Mouse (Mus musculus) lung, postnatal 0 days (tissue): Measurements from ENCODE around the gene B9d2. TPM values are rescaled to one million over a fixed set of nuclear protein-coding genes. Genes with fewer than 3 reads are reported as not detected.

Experiments
- ATAC-seq: fragments of 200-750 bp; cut with Nextera tagmentation; 2 replicates; pipeline ENCODE4 v1.8.0; 2017; ENCODE audit warnings: moderate library complexity
- DNase-seq: peaks from one replicate; pipeline ENCODE4 v3.0.0-alpha.2; 2016; ENCODE audit warnings: low spot score
- H3K27ac ChIP-seq: fragments of 300-500 bp; sonication (generic); 2 replicates; pipeline ENCODE4 v1.5.1; 2014; ENCODE audit warnings: antibody characterized with exemption, mild to moderate bottlenecking, low read length, mixed read lengths
- H3K27me3 ChIP-seq: fragments of 300-500 bp; sonication (generic); replicated peaks from 2 replicates; pipeline ENCODE4 v1.6.1; 2014; ENCODE audit warnings: low read length, mixed read lengths; ENCODE audit not compliant: insufficient read depth
- H3K36me3 ChIP-seq: fragments of 300-500 bp; sonication (generic); 2 replicates; pipeline ENCODE4 v1.6.1; 2014; ENCODE audit warnings: low read length, mixed read lengths; ENCODE audit not compliant: insufficient read depth
- H3K4me1 ChIP-seq: fragments of 300-500 bp; sonication (generic); 2 replicates; pipeline ENCODE4 v1.6.1; 2014; ENCODE audit warnings: antibody characterized with exemption, low read depth, low read length, mixed read lengths; ENCODE audit not compliant: insufficient read depth
- H3K4me2 ChIP-seq: fragments of 300-500 bp; sonication (generic); replicated peaks from 2 replicates; pipeline ENCODE4 v1.6.1; 2014; ENCODE audit warnings: low read depth, mild to moderate bottlenecking, low read length, moderate library complexity, mixed read lengths
- H3K4me3 ChIP-seq: fragments of 300-500 bp; sonication (generic); 2 replicates; pipeline ENCODE4 v1.5.1; 2014; ENCODE audit warnings: low read depth, low read length
- H3K9ac ChIP-seq: fragments of 300-500 bp; sonication (generic); replicated peaks from 2 replicates; pipeline ENCODE4 v1.6.1; 2014; ENCODE audit warnings: low read depth, mild to moderate bottlenecking
- H3K9me3 ChIP-seq: fragments of 300-500 bp; sonication (generic); 2 replicates; pipeline ENCODE4 v1.6.1; 2016; ENCODE audit warnings: low read length, mixed read lengths
- CTCF ChIP-seq: IDR thresholded peaks from 2 replicates; pipeline ENCODE4 v1.5.1; 2016; ENCODE audit warnings: antibody characterized with exemption, mild to moderate bottlenecking
- EP300 ChIP-seq: IDR thresholded peaks from 2 replicates; pipeline ENCODE4 v1.6.1; 2016; ENCODE audit warnings: antibody characterized with exemption, mild to moderate bottlenecking, control low read depth
- WGBS: fragments of 180-500 bp; shearing (Covaris S2); extraction: QIAGEN DNeasy Blood & Tissue Kit; methylation state at CpG from one replicate; pipeline ENCODE4 v1.1.7; 2014; 5-methylcytosine and 5-hydroxymethylcytosine counted together
- polyA plus RNA-seq: library from polyadenylated mRNA; unstranded; fragments of >200 nt; fragmentation: Nextera tagmentation; extraction: Ambion mirVana; gene quantifications from 2 replicates; pipeline ENCODE4 v1.2.1, GENCODE M21; 2015

The B9d2 gene
- polyA plus RNA-seq, result 28.6 and 28.8 TPM in 2 replicates

DNA sequence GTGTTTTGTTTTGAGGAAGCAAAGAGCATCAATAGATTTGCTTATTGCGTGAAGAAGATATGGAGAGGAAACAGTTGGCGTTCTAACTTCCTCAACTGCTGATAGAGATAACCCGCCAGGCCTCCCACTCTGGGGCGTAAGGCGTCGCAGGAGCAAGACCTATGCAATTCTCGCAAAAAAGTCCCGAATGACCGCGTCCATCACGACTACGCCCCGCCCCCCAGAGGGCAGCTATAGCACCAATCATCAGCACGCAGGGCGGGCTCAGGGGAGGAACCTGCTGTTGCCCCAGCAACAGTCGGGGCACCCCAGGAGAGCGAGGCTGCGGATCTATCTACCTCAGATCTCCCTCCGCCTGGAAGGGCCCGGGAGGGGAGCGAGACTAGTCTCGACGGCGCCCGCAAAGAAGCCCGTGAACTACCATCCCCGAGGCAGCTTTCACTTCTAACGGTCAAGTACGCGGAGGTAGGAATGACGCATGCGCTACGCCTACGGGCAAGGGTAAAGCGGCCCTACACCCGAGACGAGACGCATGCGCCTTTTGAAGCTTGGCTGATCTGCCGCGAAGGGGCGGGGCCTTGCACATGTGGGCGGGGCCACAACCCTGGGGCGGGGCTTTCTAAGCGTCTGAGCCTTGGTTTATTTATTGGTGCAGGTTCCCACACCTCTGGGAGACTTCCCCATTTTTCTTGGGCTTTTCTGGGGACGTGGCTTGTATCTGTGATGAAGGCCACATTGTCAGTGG is at the start of gene B9d2:
Gene B9d2 (plus strand): TSS at position 267 of the 745 bp plus-strand sequence.
- no peaks in the 10 kb centered on the region for H3K27me3 ChIP-seq
- TF ChIP-seq EP300 (no peak), CTCF (peak; percentile 16)
- WGBS, result under 1% methylated on average over 46 of the region's 46 CpGs
- ATAC-seq (peak; percentile 97), DNase-seq (peak; percentile 98)
- H3K9me3 ChIP-seq, result no peaks in the 10 kb centered on the region
- 0 out of 2 replicates have a peak within 1 kb of the TSS, but pooled peaks have one; percentile 39 for H3K9ac ChIP-seq
- H3K27ac ChIP-seq, result peak within 1 kb of the TSS; percentile 92
- peak within 1 kb of the TSS; percentile 27 for H3K4me2 ChIP-seq
- H3K4me3 ChIP-seq, result peak within 1 kb of the TSS; percentile 63
- peaks cover 21% of the 10 kb centered on the region for H3K4me1 ChIP-seq
- no peaks in the 10 kb centered on the region for H3K36me3 ChIP-seq

DNA sequence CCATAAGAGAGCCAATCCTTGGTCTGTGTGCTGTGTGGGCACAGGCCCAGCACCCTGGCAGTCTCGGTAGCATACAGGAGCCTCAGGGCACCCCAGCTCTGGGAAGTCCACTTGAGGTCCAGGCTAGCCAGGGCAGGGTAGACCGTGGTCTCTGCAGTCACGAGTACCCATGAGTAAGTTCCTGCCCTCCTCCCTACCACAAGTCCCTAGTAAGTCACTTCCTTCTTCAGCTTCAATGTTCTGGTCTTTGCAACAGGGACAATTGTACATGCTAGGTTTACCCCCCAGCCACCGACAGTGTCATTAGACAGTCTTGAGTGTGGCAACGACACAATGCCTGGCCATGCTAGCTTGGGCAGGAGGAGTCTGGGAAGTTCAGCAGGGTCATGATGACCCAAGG is 47.9 kb upstream of the B9d2 start:
- DNase-seq (peak; percentile 51), ATAC-seq (peak; percentile 37)
- WGBS, result 79% methylated on average over 5 of the region's 5 CpGs
- Histone ChIP-seq H3K27ac (no peak overlapping the region), H3K9me3 (no peaks in the 10 kb centered on the region), H3K36me3 (peaks cover 6% of the 10 kb centered on the region), H3K4me1 (peaks cover 6% of the 10 kb centered on the region; the same call in 1 of the 2 replicates), H3K4me2 (no peak overlapping the region), H3K4me3 (no peak overlapping the region), H3K9ac (no peak overlapping the region), H3K27me3 (no peaks in the 10 kb centered on the region)
- no peak for TF ChIP-seq EP300
- no peak for TF ChIP-seq CTCF

DNA sequence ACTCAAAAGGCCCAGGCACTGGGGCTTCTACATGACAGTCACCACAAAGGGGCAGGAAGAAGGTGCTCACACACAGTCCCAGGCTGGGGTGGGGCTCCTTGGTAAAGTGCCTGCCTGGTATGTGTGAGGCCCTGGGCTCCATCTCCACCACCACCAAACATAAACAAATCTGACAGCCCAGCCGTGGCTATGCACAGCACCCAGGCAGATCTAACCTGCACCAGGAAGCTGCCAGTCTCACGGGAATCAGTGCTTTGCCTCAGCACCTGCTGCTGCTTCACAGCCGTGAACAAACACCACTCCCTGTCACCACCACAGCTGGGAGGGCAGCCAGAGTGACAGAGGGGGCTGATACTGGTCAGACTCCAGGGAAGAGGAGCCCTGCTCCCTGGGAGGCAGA is 44.2 kb upstream of the B9d2 start:
- Histone ChIP-seq H3K4me2 (no peak overlapping the region), H3K4me1 (no peaks in the 10 kb centered on the region), H3K9ac (no peak overlapping the region), H3K36me3 (peaks cover 6% of the 10 kb centered on the region), H3K27ac (no peak overlapping the region), H3K9me3 (no peaks in the 10 kb centered on the region), H3K4me3 (no peak overlapping the region), H3K27me3 (no peaks in the 10 kb centered on the region)
- ATAC-seq (no peak), DNase-seq (no peak)
- 14% methylated on average over 3 of the region's 3 CpGs for WGBS
- no peak for TF ChIP-seq EP300
- TF ChIP-seq CTCF, result no peak

DNA sequence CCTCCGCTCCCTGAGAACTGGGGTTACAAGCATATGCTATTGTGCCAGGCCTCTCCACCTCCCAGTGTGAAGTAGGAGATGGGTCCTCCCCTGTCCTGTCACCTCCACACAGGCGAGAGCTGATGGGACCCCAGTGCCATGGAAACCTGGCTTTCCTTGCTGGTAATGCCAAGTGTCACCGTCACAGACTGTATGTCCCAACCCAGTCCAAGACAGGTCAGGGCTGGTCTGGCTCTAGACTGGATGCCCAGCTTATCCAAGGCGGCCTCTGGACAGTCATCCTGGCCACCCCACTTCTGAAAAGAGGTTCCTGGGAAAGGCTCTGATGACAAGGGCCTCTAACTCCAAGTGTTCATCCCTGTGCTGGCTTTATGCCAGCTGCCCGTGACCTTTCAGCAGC is 43.5 kb upstream of the B9d2 start:
- peaks cover 6% of the 10 kb centered on the region for H3K36me3 ChIP-seq
- no peaks in the 10 kb centered on the region for H3K9me3 ChIP-seq
- no peak for DNase-seq
- H3K4me3 ChIP-seq, result no peak overlapping the region
- H3K4me2 ChIP-seq, result no peak overlapping the region
- no peaks in the 10 kb centered on the region for H3K27me3 ChIP-seq
- no peaks in the 10 kb centered on the region for H3K4me1 ChIP-seq
- no peak for ATAC-seq
- H3K9ac ChIP-seq, result no peak overlapping the region
- WGBS, result 91% methylated on average over 5 of the region's 5 CpGs
- TF ChIP-seq EP300, result no peak
- no peak for TF ChIP-seq CTCF
- no peak overlapping the region for H3K27ac ChIP-seq

DNA sequence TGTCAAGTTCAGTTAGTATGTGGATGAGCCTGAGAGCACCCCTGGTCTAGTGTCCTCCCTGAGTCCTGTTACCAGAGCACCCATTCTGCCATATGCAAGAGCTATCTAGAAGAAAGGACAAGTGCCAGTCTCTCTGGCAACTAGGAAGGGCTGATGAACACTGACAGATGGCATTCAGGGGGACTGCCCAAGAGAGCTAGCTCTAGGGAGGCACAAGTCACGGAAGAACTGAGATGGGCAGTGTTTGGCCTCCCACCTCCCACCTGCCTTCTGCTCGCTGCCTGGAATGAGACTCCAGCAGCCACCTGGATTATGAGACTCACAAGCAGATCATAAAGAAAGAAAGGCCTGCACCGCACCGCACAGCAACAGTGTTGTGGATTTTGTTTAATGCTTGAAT is 40.8 kb upstream of the B9d2 start:
- Histone ChIP-seq H3K9me3 (no peaks in the 10 kb centered on the region), H3K9ac (no peak overlapping the region), H3K27me3 (no peaks in the 10 kb centered on the region), H3K36me3 (peaks cover 3% of the 10 kb centered on the region), H3K27ac (no peak overlapping the region), H3K4me2 (no peak overlapping the region), H3K4me3 (no peak overlapping the region), H3K4me1 (no peaks in the 10 kb centered on the region)
- no peak for TF ChIP-seq EP300
- no peak for TF ChIP-seq CTCF
- 93% methylated on average over 4 of the region's 4 CpGs for WGBS
- DNase-seq (no peak), ATAC-seq (no peak)

DNA sequence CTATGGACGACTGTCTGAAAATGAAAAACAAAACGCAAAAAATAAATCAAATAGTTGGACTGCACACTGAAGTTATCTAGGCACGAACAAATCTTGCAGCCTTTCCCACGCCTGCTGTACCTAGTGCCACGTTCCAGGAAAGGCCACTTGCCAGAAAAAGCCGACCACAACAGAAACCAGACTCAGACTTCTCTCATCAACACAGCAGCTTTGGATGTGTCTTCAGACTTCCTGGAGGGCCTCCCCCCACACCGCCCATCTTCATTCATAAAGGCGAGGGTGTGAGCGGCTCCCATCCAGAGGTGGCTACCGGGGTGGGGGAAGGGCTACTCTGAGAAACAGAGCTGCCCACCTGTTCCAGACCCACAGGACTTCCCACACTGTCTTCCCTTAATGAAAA is 36.4 kb upstream of the B9d2 start:
- Histone ChIP-seq H3K27ac (no peak overlapping the region), H3K9me3 (no peaks in the 10 kb centered on the region), H3K9ac (no peak overlapping the region), H3K4me3 (no peak overlapping the region), H3K4me1 (no peaks in the 10 kb centered on the region), H3K27me3 (no peaks in the 10 kb centered on the region), H3K4me2 (no peak overlapping the region), H3K36me3 (0 out of 2 replicates have a peak, but pooled peaks cover 3% of the 10 kb centered on the region)
- ATAC-seq (no peak), DNase-seq (no peak)
- TF ChIP-seq EP300, result no peak
- WGBS, result 68% methylated on average over 10 of the region's 10 CpGs
